Comparison of ENCODE assay signal across 11 mouse cellular contexts in genomic region chr12:35008340-35009137, GRCm38 (mm10). TPM values are rescaled to one million over a fixed set of nuclear protein-coding genes. Genes with fewer than 3 reads are reported as not detected.
A peak's percentile ranks its signal among the peaks of the same experiment; 100 is the strongest.
DNase-seq lines count a peak whose midpoint lies in the region; ATAC-seq lines count a peak whose summit lies in the region.
"Had no signal": no experiment of that assay in that cellular context is flagged by ENCODE, and none has a peak within 500 bp of the region (broad histone marks: within the 10 kb centered on the region; RNA-seq: fewer than 3 reads in every experiment).

No protein-coding gene starts in this region.

- no peaks in the 10 kb centered on the region for H3K27me3 ChIP-seq in hindbrain, embryonic 14.5 days (ENCODE audit: control insufficient read depth, insufficient read depth, low read length)
- H3K27me3 ChIP-seq in midbrain, embryonic 11.5 days (ENCODE audit: control insufficient read depth, insufficient read depth, low read length), result no peaks in the 10 kb centered on the region; the same call in 1 of the 2 replicates
- H3K27me3 ChIP-seq: limb, embryonic 15.5 days had no signal

- H3K4me3 ChIP-seq in hindbrain, embryonic 14.5 days (replicated peaks; ENCODE audit: low read length), result no peak overlapping the region
- no peak overlapping the region for H3K4me3 ChIP-seq in midbrain, embryonic 11.5 days (ENCODE audit: low read depth, low read length)
- H3K4me3 ChIP-seq: limb, embryonic 15.5 days had no signal

- no peaks in the 10 kb centered on the region for H3K9me3 ChIP-seq in hindbrain, embryonic 14.5 days (ENCODE audit: control insufficient read depth, low read length)
- H3K9me3 ChIP-seq in midbrain, embryonic 11.5 days (ENCODE audit: control insufficient read depth, low read length), result no peaks in the 10 kb centered on the region
- H3K9me3 ChIP-seq: limb, embryonic 15.5 days had no signal

- H3K4me1 ChIP-seq in hindbrain, embryonic 14.5 days (replicated peaks; ENCODE audit: control insufficient read depth, insufficient read depth, low read length), result peaks cover 12% of the 10 kb centered on the region
- peaks cover 5% of the 10 kb centered on the region; the same call in 1 of the 2 replicates for H3K4me1 ChIP-seq in midbrain, embryonic 11.5 days (ENCODE audit: control insufficient read depth, insufficient read depth, low read length)
- H3K4me1 ChIP-seq: limb, embryonic 15.5 days had no signal

- no peaks in the 10 kb centered on the region for H3K36me3 ChIP-seq in hindbrain, embryonic 14.5 days (replicated peaks; ENCODE audit: control insufficient read depth, insufficient read depth)
- no peaks in the 10 kb centered on the region for H3K36me3 ChIP-seq in midbrain, embryonic 11.5 days (ENCODE audit: control insufficient read depth, insufficient read depth, low read length)
- H3K36me3 ChIP-seq: limb, embryonic 15.5 days had no signal

- H3K27ac ChIP-seq in hindbrain, embryonic 14.5 days, result peak overlapping the region; percentile 40
- H3K27ac ChIP-seq in midbrain, embryonic 11.5 days (ENCODE audit: low read depth, low read length), result no peak overlapping the region
- H3K27ac ChIP-seq: limb, embryonic 15.5 days had no signal

- peak; percentile 88 for ATAC-seq in hindbrain, embryonic 14.5 days (ENCODE audit: low FRiP score)
- peak; percentile 97 for ATAC-seq in midbrain, embryonic 11.5 days (ENCODE audit: low FRiP score)

- peak; percentile 40 for DNase-seq in right cerebral cortex, adult 18-20 months
- no peak for DNase-seq in right cerebral cortex, postnatal 14 days
- DNase-seq in hindbrain, embryonic 14.5 days (ENCODE audit: low spot score), result peak; percentile 68
- peak; percentile 88 for DNase-seq in midbrain, embryonic 11.5 days (ENCODE audit: low spot score, missing footprints)
- no peak for DNase-seq in cerebellum, adult 11 months
- no peak for DNase-seq in Muller cell, postnatal 12 days (ENCODE audit: inconsistent ontology term)
- DNase-seq in thymus, postnatal 14 days, result no peak
- no peak for DNase-seq in thymus, postnatal 36 days

- no peak overlapping the region for H3K4me2 ChIP-seq in hindbrain, embryonic 14.5 days (replicated peaks)
- H3K4me2 ChIP-seq in midbrain, embryonic 11.5 days, result no peak overlapping the region
- H3K4me2 ChIP-seq: limb, embryonic 15.5 days had no signal

- 31% methylated on average over 11 of the region's 11 CpGs for WGBS in hindbrain, embryonic 14.5 days
- 34% methylated on average over 11 of the region's 11 CpGs for WGBS in midbrain, embryonic 11.5 days

- H3K9ac ChIP-seq in hindbrain, embryonic 14.5 days, result no peak overlapping the region
- H3K9ac ChIP-seq in midbrain, embryonic 11.5 days (ENCODE audit: low read length), result no peak overlapping the region
- H3K9ac ChIP-seq: limb, embryonic 15.5 days had no signal

RNA-seq across cellular contexts. Expression of gene Prps1l1, which starts 24.0 kb away (rescaled TPM):
- not detected in 2 replicates for polyA plus RNA-seq in hindbrain, embryonic 14.5 days (2014; fragmentation: Nextera tagmentation; extraction: Ambion mirVana)
- polyA plus RNA-seq in midbrain, embryonic 11.5 days (2014; fragmentation: Nextera tagmentation; extraction: Ambion mirVana), result not detected in 2 replicates
- polyA plus RNA-seq: cortical plate, adult 2 months; heart, embryonic 14.5 days; limb, embryonic 15.5 days had no signal

RNA-seq across cellular contexts. Expression of gene Snx13, which starts 38.4 kb away (rescaled TPM):
- 32.8 and 37.1 TPM in 2 replicates for polyA plus RNA-seq in hindbrain, embryonic 14.5 days (2014; fragmentation: Nextera tagmentation; extraction: Ambion mirVana)
- 21.7 and 26.4 TPM in 2 replicates for polyA plus RNA-seq in midbrain, embryonic 11.5 days (2014; fragmentation: Nextera tagmentation; extraction: Ambion mirVana)

Comparison
In these comparisons a context has a peak if more than half of its experiments do, and no peak if none do; other contexts are left out.
1. DNase-seq: peak in right cerebral cortex, adult 18-20 months (single experiment), hindbrain, embryonic 14.5 days (single experiment) and midbrain, embryonic 11.5 days (single experiment); none in right cerebral cortex, postnatal 14 days (single experiment), cerebellum, adult 11 months (single experiment), Muller cell, postnatal 12 days (single experiment), thymus, postnatal 14 days (single experiment) and thymus, postnatal 36 days (0 of 2).